Mouse (Mus musculus): Measurements from ENCODE around the gene Speer4c. TPM values are rescaled to one million over a fixed set of nuclear protein-coding genes. Genes with fewer than 3 reads are reported as not detected.
"Not testable (repeated sequence)": the region's sequence is repeated elsewhere in the genome, so short reads cannot be mapped to it uniquely, and the experiment has no call there.

Speer4c gene
- total and polyA plus RNA-seq, 3 experiments, result not detected

DNA sequence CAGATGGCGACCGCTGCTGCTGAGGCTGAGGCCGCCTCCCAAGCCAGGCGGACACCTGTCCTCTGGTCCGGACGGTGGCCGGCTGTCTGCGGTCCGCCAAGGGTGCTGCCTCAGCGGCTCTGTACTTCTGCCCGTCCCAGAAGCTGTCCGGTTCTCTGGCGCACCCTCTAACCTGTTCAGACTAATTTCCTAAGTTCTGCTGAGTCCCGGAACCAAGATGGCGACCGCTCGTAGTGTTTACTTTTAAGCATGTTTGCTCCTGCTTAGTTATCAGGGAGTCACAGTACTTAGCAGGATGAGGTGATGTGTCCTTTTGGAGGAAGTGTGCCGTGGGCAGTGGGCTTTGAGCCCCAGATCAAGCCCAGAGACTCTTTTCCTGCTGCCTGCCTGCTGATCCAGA is 43.3 kb downstream of the Speer4c start:
- not testable (repeated sequence) for H3K4me1 ChIP-seq (ENCODE audit: control insufficient read depth in 1 of 2, insufficient read depth in 2 of 2, low read length in 2 of 2); H3K27ac ChIP-seq (ENCODE audit: control insufficient read depth, low read depth, low read length)

DNA sequence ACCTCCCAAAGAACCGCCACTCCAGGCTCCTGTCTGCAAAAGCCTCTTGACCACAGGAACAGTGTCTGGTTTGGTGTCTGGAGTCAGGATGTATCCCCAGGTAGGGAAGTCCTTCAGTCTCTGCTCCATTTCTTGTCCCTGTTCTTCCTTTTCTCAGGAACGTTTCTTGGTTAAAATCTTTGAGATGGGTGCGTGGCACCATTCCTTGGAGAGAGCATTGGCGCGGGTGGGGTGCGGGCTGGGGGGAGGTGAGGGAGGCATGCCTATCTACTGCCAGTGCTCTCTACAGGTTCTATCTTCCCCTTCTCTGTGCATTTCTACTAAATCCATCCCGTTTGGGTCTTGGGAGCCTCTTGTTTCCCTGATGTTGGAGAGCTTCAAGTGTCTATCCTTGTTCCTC is 50.2 kb downstream of the Speer4c start:
- not testable (repeated sequence) for H3K9ac ChIP-seq (ENCODE audit: control insufficient read depth, low read depth, low read length, poor library complexity, severe bottlenecking); H3K4me1 ChIP-seq (ENCODE audit: control insufficient read depth in 1 of 2, insufficient read depth in 2 of 2, low read length in 2 of 2); DNase-seq (ENCODE audit: low read depth, low spot score); H3K27me3 ChIP-seq (ENCODE audit: control insufficient read depth in 1 of 2, insufficient read depth in 2 of 2, low read length in 2 of 2); H3K27ac ChIP-seq (ENCODE audit: control insufficient read depth, low read depth, low read length); H3K4me3 ChIP-seq (ENCODE audit: control insufficient read depth in 1 of 2, insufficient read depth in 1 of 2, low read depth in 2 of 2, low read length in 2 of 2); H3K79me2 ChIP-seq (ENCODE audit: control insufficient read depth, insufficient read depth, low read length, poor library complexity); H3K36me3 ChIP-seq (ENCODE audit: control insufficient read depth in 1 of 2, insufficient read depth in 2 of 2, low read length in 2 of 2); H3K9me3 ChIP-seq (replicated peaks; ENCODE audit: insufficient read depth, low read length)

More for the DNA sequence above, 43.3 kb downstream of the Speer4c start:
- DNase-seq (ENCODE audit: low read depth, low spot score); H3K36me3 ChIP-seq (ENCODE audit: control insufficient read depth in 1 of 2, insufficient read depth in 2 of 2, low read length in 2 of 2); H3K4me3 ChIP-seq (ENCODE audit: control insufficient read depth in 1 of 2, insufficient read depth in 1 of 2, low read depth in 2 of 2, low read length in 2 of 2); H3K79me2 ChIP-seq (ENCODE audit: control insufficient read depth, insufficient read depth, low read length, poor library complexity); H3K27me3 ChIP-seq (ENCODE audit: control insufficient read depth in 1 of 2, insufficient read depth in 2 of 2, low read length in 2 of 2); H3K9ac ChIP-seq (ENCODE audit: control insufficient read depth, low read depth, low read length, poor library complexity, severe bottlenecking); H3K9me3 ChIP-seq (replicated peaks; ENCODE audit: insufficient read depth, low read length): not testable (repeated sequence)

Other genes starting within 250 kb of the Speer4c start
- gene Gm21149, start 237.7 kb downstream of the Speer4c start, total RNA-seq (2012; rRNA removed), result not detected in 2 replicates
- not detected for gene Gm21149, start 237.7 kb downstream of the Speer4c start, polyA plus RNA-seq (2012; ENCODE audit: insufficient read depth in 1 of 2, insufficient read length in 2 of 2, low read depth in 1 of 2, low replicate concordance in 2 of 2, missing spikeins in 1 of 2)
- not detected in 2 replicates for gene Gm21190, start 185.0 kb downstream of the Speer4c start, total RNA-seq (2012; rRNA removed)
- not detected for gene Gm21190, start 185.0 kb downstream of the Speer4c start, polyA plus RNA-seq (2012; ENCODE audit: insufficient read depth in 1 of 2, insufficient read length in 2 of 2, low read depth in 1 of 2, low replicate concordance in 2 of 2, missing spikeins in 1 of 2)
- gene Gm21083, start 136.9 kb downstream of the Speer4c start, total RNA-seq (2012; rRNA removed), result not detected in 2 replicates
- gene Gm21083, start 136.9 kb downstream of the Speer4c start, polyA plus RNA-seq (2012; ENCODE audit: insufficient read depth in 1 of 2, insufficient read length in 2 of 2, low read depth in 1 of 2, low replicate concordance in 2 of 2, missing spikeins in 1 of 2), result not detected
- not detected in 2 replicates for gene Speer4d, start 95.2 kb downstream of the Speer4c start, total RNA-seq (2012; rRNA removed)
- gene Speer4d, start 95.2 kb downstream of the Speer4c start, polyA plus RNA-seq (2012; ENCODE audit: insufficient read depth in 1 of 2, insufficient read length in 2 of 2, low read depth in 1 of 2, low replicate concordance in 2 of 2, missing spikeins in 1 of 2), result not detected
- not detected in 2 replicates for gene 4930572O03Rik, start 57.2 kb downstream of the Speer4c start, total RNA-seq (2012; rRNA removed)
- not detected for gene 4930572O03Rik, start 57.2 kb downstream of the Speer4c start, polyA plus RNA-seq (2012; ENCODE audit: insufficient read depth in 1 of 2, insufficient read length in 2 of 2, low read depth in 1 of 2, low replicate concordance in 2 of 2, missing spikeins in 1 of 2)
- 0.03 and 0.08 TPM in 2 replicates for gene Cacna2d1, start 220.4 kb upstream of the Speer4c start, total RNA-seq (2012; rRNA removed)
- under 1 TPM in 1 of 2 experiments, not detected in 1; 0.13 TPM for gene Cacna2d1, start 220.4 kb upstream of the Speer4c start, polyA plus RNA-seq (2012; ENCODE audit: insufficient read depth in 1 of 2, insufficient read length in 2 of 2, low read depth in 1 of 2, low replicate concordance in 2 of 2, missing spikeins in 1 of 2)